Mouse (Mus musculus): Measurements from ENCODE around the gene 9230112D13Rik. TPM values are rescaled to one million over a fixed set of nuclear protein-coding genes. Genes with fewer than 3 reads are reported as not detected.

Gene 9230112D13Rik
- polyA plus RNA-seq (2017; shearing (Covaris generic)), result not detected

DNA sequence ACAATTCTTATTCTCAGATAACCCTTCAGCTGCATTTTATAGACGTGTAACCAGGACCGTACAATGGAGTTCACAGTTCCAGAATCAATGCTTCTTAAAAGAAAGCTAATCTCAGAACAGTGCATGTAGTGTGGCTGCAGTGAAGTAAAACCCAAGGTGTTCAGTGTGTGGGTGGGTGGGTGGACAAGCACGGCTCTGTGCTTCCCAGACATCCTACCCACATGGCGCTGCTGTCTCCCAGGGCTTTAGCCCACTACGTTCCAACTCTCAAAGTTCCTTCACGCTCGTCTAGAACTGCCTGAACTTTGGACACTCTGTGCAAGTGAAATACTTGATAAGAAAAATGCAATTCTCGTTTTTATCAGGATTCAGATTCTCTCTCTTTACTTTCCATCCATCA lies at the start of gene 9230112D13Rik:
Gene 9230112D13Rik, minus strand, starts transcription at position 101 of the 400 bp plus-strand sequence.

DNA sequence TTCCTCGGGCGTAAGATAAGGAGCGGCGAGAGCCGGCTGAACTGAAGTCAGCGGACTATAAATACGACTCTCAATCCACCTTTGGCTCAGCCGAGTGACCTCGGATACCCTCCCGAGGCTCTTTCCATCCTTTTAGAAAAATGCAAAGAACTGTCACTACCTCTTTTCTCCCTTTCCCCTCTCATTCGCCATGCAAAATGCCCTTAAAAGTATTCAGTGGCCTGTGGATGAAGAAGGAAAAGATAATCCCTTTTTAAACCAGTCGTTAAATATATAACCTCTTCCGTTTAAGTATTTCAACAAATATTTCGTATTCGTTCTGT lies 19.3 kb downstream of the 9230112D13Rik start, which contains the start of gene Bmpr1a:
Gene Bmpr1a, minus strand, starts transcription at position 17 of the 323 bp plus-strand sequence.

Other genes with a start within 250 kb of the 9230112D13Rik start
- 4.7 TPM for gene Shld2, start 212.3 kb downstream of the 9230112D13Rik start, polyA plus RNA-seq (2017; shearing (Covaris generic))
- 12.3 TPM for gene Glud1, start 212.1 kb downstream of the 9230112D13Rik start, polyA plus RNA-seq (2017; shearing (Covaris generic))
- not detected for gene Fam25c, start 167.4 kb downstream of the 9230112D13Rik start, polyA plus RNA-seq (2017; shearing (Covaris generic))
- gene Sncg, start 148.0 kb downstream of the 9230112D13Rik start, polyA plus RNA-seq (2017; shearing (Covaris generic)), result not detected
- gene Mmrn2, start 147.3 kb downstream of the 9230112D13Rik start, polyA plus RNA-seq (2017; shearing (Covaris generic)), result 0.14 TPM
- gene Bmpr1a, start 19.5 kb downstream of the 9230112D13Rik start, polyA plus RNA-seq (2017; shearing (Covaris generic)), result 0.15 TPM
- gene Ldb3, start 65.9 kb upstream of the 9230112D13Rik start, polyA plus RNA-seq (2017; shearing (Covaris generic)), result not detected
- gene Opn4, start 77.3 kb upstream of the 9230112D13Rik start, polyA plus RNA-seq (2017; shearing (Covaris generic)), result not detected
- gene Wapl, start 151.1 kb upstream of the 9230112D13Rik start, polyA plus RNA-seq (2017; shearing (Covaris generic)), result 14.8 TPM